Comparison of ENCODE assay signal across 8 mouse cellular contexts in the genomic region with DNA sequence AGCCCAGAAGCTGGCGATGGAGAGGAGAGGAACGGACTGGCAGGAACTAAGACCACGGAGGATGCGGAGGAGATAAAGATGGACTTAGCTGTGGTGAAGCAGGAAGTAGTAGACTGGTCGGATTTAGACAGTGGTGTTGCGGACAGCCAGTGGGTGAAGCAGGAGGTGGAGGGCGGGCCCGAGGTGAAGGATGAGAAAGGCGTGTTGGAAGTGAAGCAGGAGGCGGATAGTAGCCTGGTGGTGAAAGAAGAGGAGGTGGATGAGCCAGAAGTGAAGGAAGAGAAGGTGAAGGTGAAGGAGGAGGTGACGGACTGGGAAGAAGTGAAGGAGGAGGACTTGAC. TPM values are rescaled to one million over a fixed set of nuclear protein-coding genes. Genes with fewer than 3 reads are reported as not detected.
DNase-seq lines count a peak whose midpoint lies in the region; ATAC-seq and TF ChIP-seq lines count a peak whose summit lies in the region.

No protein-coding gene starts in this region.

- H3K36me3 ChIP-seq in limb, embryonic 15.5 days = peaks cover 22% of the 10 kb centered on the region

- peak overlapping the region; percentile 73 for H3K4me2 ChIP-seq in limb, embryonic 15.5 days

- peak overlapping the region; percentile 71 for H3K4me3 ChIP-seq in lung, adult 2 months (replicated peaks; ENCODE audit: extremely low read depth, low read depth, low read length)
- peak overlapping the region; percentile 76 for H3K4me3 ChIP-seq in limb, embryonic 15.5 days
- peak overlapping the region; percentile 92 for H3K4me3 ChIP-seq in olfactory bulb, adult 2 months (ENCODE audit: insufficient read depth, low read depth, low read length)

- under 1% methylated on average over 11 of the region's 11 CpGs for WGBS in lung, adult 2 months
- WGBS in limb, embryonic 15.5 days = under 1% methylated on average over 11 of the region's 11 CpGs
- under 1% methylated on average over 11 of the region's 11 CpGs for WGBS in olfactory bulb, adult 2 months

- no peak for TF ChIP-seq CTCF in lung, adult 2 months (IDR thresholded peaks at IDR 0.05; ENCODE audit: insufficient read depth, low read length)
- no peak for TF ChIP-seq CTCF in olfactory bulb, adult 2 months (IDR thresholded peaks at IDR 0.05; ENCODE audit: insufficient read depth, low read depth, low read length)

- peaks cover 3% of the 10 kb centered on the region for H3K4me1 ChIP-seq in lung, adult 2 months (ENCODE audit: control insufficient read depth, insufficient read depth, low read length)
- H3K4me1 ChIP-seq in limb, embryonic 15.5 days = peaks cover 10% of the 10 kb centered on the region
- peaks cover 9% of the 10 kb centered on the region for H3K4me1 ChIP-seq in olfactory bulb, adult 2 months (ENCODE audit: control insufficient read depth, insufficient read depth, low read length)

- TF ChIP-seq POLR2A in lung, adult 2 months (IDR thresholded peaks at IDR 0.05; ENCODE audit: borderline replicate concordance, extremely low read depth, low read depth, low read length) = no peak
- no peak for TF ChIP-seq POLR2A in olfactory bulb, adult 2 months (IDR thresholded peaks at IDR 0.05; ENCODE audit: insufficient read depth, low read depth, low read length)

- H3K27ac ChIP-seq in limb, embryonic 15.5 days = peak overlapping the region; percentile 76
- H3K27ac ChIP-seq in olfactory bulb, adult 2 months (ENCODE audit: insufficient read depth, low read depth, low read length) = no peak overlapping the region

- no peaks in the 10 kb centered on the region for H3K9me3 ChIP-seq in limb, embryonic 15.5 days

- peak overlapping the region; percentile 58 for H3K9ac ChIP-seq in limb, embryonic 15.5 days

- no peaks in the 10 kb centered on the region for H3K27me3 ChIP-seq in limb, embryonic 15.5 days

- no peak for DNase-seq in lung, adult 2 months
- DNase-seq in lung, postnatal 14 days = no peak
- no peak for DNase-seq in adrenal gland, adult 18-20 months (ENCODE audit: low spot score in 2 of 2)
- no peak for DNase-seq in left cerebral cortex, adult 18-20 months (ENCODE audit: low spot score in 2 of 2)
- DNase-seq in retina, embryonic 14.5 days (ENCODE audit: low spot score) = no peak

- peak; percentile 69 for ATAC-seq in erythroblast, adult 5-6 weeks (replicated peaks; ENCODE audit: low FRiP score, poor library complexity, severe bottlenecking)
- ATAC-seq in limb, embryonic 15.5 days (ENCODE audit: insufficient number of reproducible peaks, low FRiP score, low TSS enrichment, low read depth) = peak; percentile 45; the same call in 1 of the 2 replicates

RNA-seq across cellular contexts. Expression of a gene that starts 0.4 kb away (rescaled TPM):
- 1.8 and 4.2 TPM in 2 replicates for polyA plus RNA-seq in lung, adult 2 months (2012; rRNA removed)
- total RNA-seq in erythroblast, adult 5-6 weeks (2015; ENCODE audit: low replicate concordance) = 8.2 and 17.7 TPM in 2 replicates
- 4.1 and 9.6 TPM in 2 replicates for total RNA-seq in erythroblast, adult 5-6 weeks (2017; ENCODE audit: low replicate concordance)
- 33.7 and 37.8 TPM in 2 replicates for polyA plus RNA-seq in limb, embryonic 15.5 days (2015; fragmentation: Nextera tagmentation; extraction: Ambion mirVana)
- polyA plus RNA-seq in olfactory bulb, adult 2 months (2012; ENCODE audit: insufficient read depth, insufficient read length, low replicate concordance, missing spikeins) = not detected in 2 replicates
- 10 to 100 TPM; 13.0 to 17.6 TPM for total RNA-seq in adrenal gland, adult 18-20 months (2021)
- 10 to 100 TPM; 15.6 to 16.6 TPM for total RNA-seq in left cerebral cortex, adult 18-20 months (2021)
